Mouse (Mus musculus): ENCODE data around the gene Map3k10.
"Not testable (repeated sequence)": the region's sequence is repeated elsewhere in the genome, so short reads cannot be mapped to it uniquely, and the experiment has no call there.

Gene Map3k10

GRCm38 (mm10) chr7:27653681-27654437 is 20.5 kb downstream of the Map3k10 start, which contains the start of gene Ttc9b:
Gene Ttc9b (plus strand): TSS chr7:27653915.
- peak; percentile 57 to 70 for DNase-seq

GRCm38 (mm10) chr7:27650949-27651348 is 23.4 kb downstream of the Map3k10 start:
- peak; percentile 53 to 63 for DNase-seq

GRCm38 (mm10) chr7:27649723-27650122 is 24.7 kb downstream of the Map3k10 start:
- no peak for DNase-seq

- DNase-seq: no peak
Measured at GRCm38 (mm10) chr7:27647281-27648002, 27.0 kb downstream of the Map3k10 start.

GRCm38 (mm10) chr7:27646516-27646915 is 27.9 kb downstream of the Map3k10 start:
- no peak for DNase-seq

GRCm38 (mm10) chr7:27644471-27644870 is 29.9 kb downstream of the Map3k10 start:
- no peak for DNase-seq

GRCm38 (mm10) chr7:27635094-27635493 is 39.3 kb downstream of the Map3k10 start:
- not testable (repeated sequence) for DNase-seq

- DNase-seq: no peak
Measured at GRCm38 (mm10) chr7:27634691-27635090, 39.7 kb downstream of the Map3k10 start.

GRCm38 (mm10) chr7:27633166-27633565 is 41.2 kb downstream of the Map3k10 start:
- no peak for DNase-seq

GRCm38 (mm10) chr7:27631439-27631838 is 43.0 kb downstream of the Map3k10 start:
- DNase-seq: no peak

- not testable (repeated sequence) for DNase-seq
Measured at GRCm38 (mm10) chr7:27628816-27629215, 45.6 kb downstream of the Map3k10 start.

GRCm38 (mm10) chr7:27628190-27628589 is 46.2 kb downstream of the Map3k10 start:
- no peak for DNase-seq

- no peak for DNase-seq
Measured at GRCm38 (mm10) chr7:27627707-27628106, 46.7 kb downstream of the Map3k10 start.

- no peak for DNase-seq
Measured at GRCm38 (mm10) chr7:27624967-27625366, 49.4 kb downstream of the Map3k10 start.

- DNase-seq: no peak
Measured at GRCm38 (mm10) chr7:27622234-27622633, 52.2 kb downstream of the Map3k10 start.

GRCm38 (mm10) chr7:27621028-27621427 is 53.4 kb downstream of the Map3k10 start:
- DNase-seq: no peak

- no peak for DNase-seq
Measured at GRCm38 (mm10) chr7:27613751-27614499, 60.5 kb downstream of the Map3k10 start.

GRCm38 (mm10) chr7:27612940-27613339 is 61.5 kb downstream of the Map3k10 start:
- DNase-seq: no peak

- no peak for DNase-seq
Measured at GRCm38 (mm10) chr7:27610871-27611270, 63.5 kb downstream of the Map3k10 start.

- no peak for DNase-seq
Measured at GRCm38 (mm10) chr7:27610370-27610769, 64.0 kb downstream of the Map3k10 start.

GRCm38 (mm10) chr7:27609688-27610087 is 64.7 kb downstream of the Map3k10 start:
- DNase-seq: no peak

GRCm38 (mm10) chr7:27609285-27609684 is 65.1 kb downstream of the Map3k10 start:
- no peak for DNase-seq

- DNase-seq: no peak
Measured at GRCm38 (mm10) chr7:27608130-27608529, 66.3 kb downstream of the Map3k10 start.
